Mouse (Mus musculus): Measurements from ENCODE around the gene Habp4.

DNA sequence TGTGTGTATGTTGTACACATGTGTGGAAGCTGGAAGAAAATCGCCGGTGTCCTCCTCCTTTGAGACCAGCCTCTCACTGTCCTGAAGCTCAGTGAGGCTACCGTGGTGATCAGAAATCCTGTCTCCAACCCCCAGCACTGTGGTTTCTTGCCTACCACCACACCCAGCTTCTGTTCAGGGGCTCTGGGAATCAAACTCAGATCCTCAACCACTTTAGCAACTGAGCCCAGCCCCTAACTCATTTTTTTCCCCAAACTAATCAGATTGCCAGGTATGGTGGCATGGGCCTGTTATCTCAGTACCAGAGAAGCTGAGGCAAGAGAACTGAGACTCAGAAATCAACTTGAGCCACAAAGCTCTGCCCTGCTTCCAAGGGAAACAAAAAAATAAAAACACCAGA is 74.2 kb downstream of the Habp4 start:
- TF ChIP-seq CTCF (IDR thresholded peaks at IDR 0.05; ENCODE audit: extremely low read depth, insufficient read depth, insufficient read length, insufficient replicate concordance) (no peak), POLR2A (IDR thresholded peaks at IDR 0.05; ENCODE audit: low read depth, low read length) (no peak)

Data from spleen, adult 2 months (tissue).